Comparison of ENCODE assay signal across 20 mouse cellular contexts in genomic region chr19:58906685-58907084, GRCm38 (mm10). TPM values are rescaled to one million over a fixed set of nuclear protein-coding genes. Genes with fewer than 3 reads are reported as not detected.
DNase-seq lines count a peak whose midpoint lies in the region; ATAC-seq and TF ChIP-seq lines count a peak whose summit lies in the region.
"Had no signal": no experiment of that assay in that cellular context is flagged by ENCODE, and none has a peak within 500 bp of the region (broad histone marks: within the 10 kb centered on the region; RNA-seq: fewer than 3 reads in every experiment).

No protein-coding gene starts in this region.

- ATAC-seq in lung, embryonic 14.5 days (ENCODE audit: insufficient read depth), result no peak

- no peaks in the 10 kb centered on the region for H3K36me3 ChIP-seq in lung, embryonic 14.5 days (ENCODE audit: insufficient read depth)
- no peaks in the 10 kb centered on the region for H3K36me3 ChIP-seq in E14TG2a.4 (ENCODE audit: insufficient read depth, low read length)
- H3K36me3 ChIP-seq: embryonic facial prominence, embryonic 13.5 days; limb, embryonic 12.5 days; liver, embryonic 15.5 days had no signal

- no peaks in the 10 kb centered on the region for H3K9me3 ChIP-seq in lung, embryonic 14.5 days (ENCODE audit: low read depth, low read length)
- H3K9me3 ChIP-seq in E14TG2a.4 (ENCODE audit: low read length), result no peaks in the 10 kb centered on the region
- H3K9me3 ChIP-seq: embryonic facial prominence, embryonic 13.5 days; limb, embryonic 12.5 days; liver, embryonic 15.5 days had no signal

- 48% methylated on average over 9 of the region's 9 CpGs for WGBS in lung, embryonic 14.5 days

- no peak for TF ChIP-seq POLR2A in cortical plate, adult 2 months (IDR thresholded peaks at IDR 0.05; ENCODE audit: extremely low read depth, insufficient read depth, low read length)

- no peaks in the 10 kb centered on the region for H3K4me1 ChIP-seq in lung, embryonic 14.5 days (ENCODE audit: insufficient read depth)
- H3K4me1 ChIP-seq in E14TG2a.4 (replicated peaks; ENCODE audit: low read depth, low read length), result peaks cover 22% of the 10 kb centered on the region
- H3K4me1 ChIP-seq in cortical plate, adult 2 months (ENCODE audit: control insufficient read depth, insufficient read depth, low read length), result no peaks in the 10 kb centered on the region
- H3K4me1 ChIP-seq: limb, embryonic 12.5 days; liver, embryonic 15.5 days had no signal

- H3K27me3 ChIP-seq in lung, embryonic 14.5 days (ENCODE audit: insufficient read depth, low read length), result no peaks in the 10 kb centered on the region
- H3K27me3 ChIP-seq in E14TG2a.4 (ENCODE audit: insufficient read depth, low read length), result peaks cover 16% of the 10 kb centered on the region; the same call in 1 of the 2 replicates
- H3K27me3 ChIP-seq: liver, embryonic 15.5 days had no signal

- no peak overlapping the region for H3K27ac ChIP-seq in lung, embryonic 14.5 days (ENCODE audit: low read depth)
- H3K27ac ChIP-seq in cortical plate, adult 2 months (ENCODE audit: insufficient read depth, low read length), result no peak overlapping the region
- H3K27ac ChIP-seq: embryonic facial prominence, embryonic 13.5 days; limb, embryonic 12.5 days; liver, embryonic 15.5 days had no signal

- no peak overlapping the region for H3K9ac ChIP-seq in lung, embryonic 14.5 days
- H3K9ac ChIP-seq: embryonic facial prominence, embryonic 13.5 days; limb, embryonic 12.5 days; liver, embryonic 15.5 days had no signal

- H3K4me3 ChIP-seq in lung, embryonic 14.5 days (ENCODE audit: low read depth, low read length), result no peak overlapping the region
- no peak overlapping the region for H3K4me3 ChIP-seq in E14TG2a.4 (replicated peaks; ENCODE audit: low read length)
- H3K4me3 ChIP-seq in cortical plate, adult 2 months (ENCODE audit: insufficient read depth, low read length), result no peak overlapping the region
- H3K4me3 ChIP-seq: embryonic facial prominence, embryonic 13.5 days; limb, embryonic 12.5 days; liver, embryonic 15.5 days had no signal

- peak; percentile 13 for DNase-seq in heart, postnatal 4 days
- DNase-seq in heart, adult 18-20 months, result no peak
- DNase-seq in lung, embryonic 14.5 days, result peak; percentile 26
- DNase-seq in lung, postnatal 25 days (ENCODE audit: low spot score), result no peak
- no peak for DNase-seq in gastrocnemius, postnatal 10 days
- DNase-seq: adrenal gland, postnatal 10 days; cerebellum, adult 11-12 months; cerebellum, postnatal 25 days; gastrocnemius, postnatal 36 days; heart, postnatal 36 days; kidney, adult 9 months; lung, postnatal 36 days; thymus, adult 18-20 months had no signal

- H3K4me2 ChIP-seq in lung, embryonic 14.5 days, result no peak overlapping the region
- H3K4me2 ChIP-seq: embryonic facial prominence, embryonic 13.5 days; heart, embryonic 11.5 days; limb, embryonic 12.5 days; liver, embryonic 15.5 days had no signal

- peak; percentile 54 for TF ChIP-seq CTCF in lung, embryonic 14.5 days (IDR thresholded peaks at IDR 0.05; ENCODE audit: low read depth)
- TF ChIP-seq CTCF in E14TG2a.4 (conservative IDR thresholded peaks at IDR 0.05; ENCODE audit: low read length), result peak; percentile 30; the same call in 1 of the 2 replicates
- TF ChIP-seq CTCF in cortical plate, adult 2 months (IDR thresholded peaks at IDR 0.05; ENCODE audit: extremely low read depth, insufficient read depth, low read length), result 0 out of 2 replicates have a peak, but pooled peaks have one; percentile 7

RNA-seq across cellular contexts. Expression of gene Eno4, which starts 36.5 kb away (rescaled TPM):
- total RNA-seq in heart, postnatal 4 days (2021), result not detected
- total RNA-seq in heart, adult 18-20 months (2021), result under 1 TPM in 1 of 2 experiments, not detected in 1; 0.36 TPM
- polyA plus RNA-seq in lung, embryonic 14.5 days (2014; fragmentation: Nextera tagmentation; extraction: Ambion mirVana), result 0.50 and 0.88 TPM in 2 replicates
- polyA plus RNA-seq in cortical plate, adult 2 months (2012; rRNA removed), result 1.9 and 2.6 TPM in 2 replicates
- total RNA-seq in gastrocnemius, postnatal 10 days (2021), result under 1 TPM in 1 of 2 experiments, not detected in 1; 0.09 TPM
- total RNA-seq: gastrocnemius, postnatal 36 days; heart, postnatal 36 days; MEL had no signal
- polyA plus RNA-seq: liver, embryonic 15.5 days had no signal

RNA-seq across cellular contexts. Expression of gene Hspa12a, which starts 36.8 kb away (rescaled TPM):
- 10 to 100 TPM; 27.1 to 31.3 TPM for total RNA-seq in heart, postnatal 4 days (2021)
- 10 to 100 TPM; 15.9 to 19.4 TPM for total RNA-seq in heart, adult 18-20 months (2021)
- 3.9 and 4.6 TPM in 2 replicates for polyA plus RNA-seq in lung, embryonic 14.5 days (2014; fragmentation: Nextera tagmentation; extraction: Ambion mirVana)
- 120 and 122 TPM in 2 replicates for polyA plus RNA-seq in cortical plate, adult 2 months (2012; rRNA removed)
- total RNA-seq in gastrocnemius, postnatal 10 days (2021), result 10 to 100 TPM; 16.2 to 16.8 TPM
- total RNA-seq: MEL had no signal

Comparison
In these comparisons a context has a peak if more than half of its experiments do, and no peak if none do; other contexts are left out.
1. DNase-seq: peak in heart, postnatal 4 days (single experiment) and lung, embryonic 14.5 days (single experiment); none in heart, adult 18-20 months (0 of 2), lung, postnatal 25 days (single experiment) and gastrocnemius, postnatal 10 days (single experiment).
2. Peak in every context shown above with its lines, with median percentiles within 50 percentile points of each other: CTCF ChIP-seq.